Mouse (Mus musculus): ENCODE results near the gene Slx4. TPM values are rescaled to one million over a fixed set of nuclear protein-coding genes. Genes with fewer than 3 reads are reported as not detected.

Gene Slx4
- total and polyA plus RNA-seq, 2 experiments from 2014 or later, result 15.1 to 35.9 TPM

DNA sequence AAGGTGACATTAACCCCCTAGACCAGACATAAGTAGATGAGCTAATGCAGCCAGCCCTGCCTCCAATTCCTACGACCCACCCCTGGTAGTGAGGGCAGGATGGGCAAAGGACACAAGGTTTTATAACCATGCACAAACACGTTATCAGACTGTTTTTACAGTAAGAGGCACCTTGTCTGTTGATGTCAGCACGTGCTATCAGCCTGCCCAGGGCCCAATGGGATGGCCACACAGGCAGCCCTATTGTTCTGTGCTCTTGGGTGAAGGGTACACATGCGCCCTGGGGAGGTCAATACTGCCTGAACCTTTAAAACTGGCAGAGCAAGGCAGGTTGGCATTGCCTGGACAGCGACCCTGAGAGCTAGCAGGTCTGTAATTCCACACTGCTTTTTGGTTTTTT, 33.2 kb upstream of the Slx4 start, which contains the start of gene Dnase1:
Dnase1 (plus strand) TSS at position 136 of the 400 bp plus-strand sequence.
- peaks cover 17% of the 10 kb centered on the region for H3K36me3 ChIP-seq (ENCODE audit: insufficient read depth, low read length)
- WGBS, result 96% methylated on average over 5 of the region's 5 CpGs
- no peak for ATAC-seq
- H3K27me3 ChIP-seq (ENCODE audit: insufficient read depth, low read length), result no peaks in the 10 kb centered on the region
- no peak within 1 kb of the TSS for H3K4me2 ChIP-seq (ENCODE audit: low read depth, low read length)
- H3K4me3 ChIP-seq (ENCODE audit: low read length), result no peak within 1 kb of the TSS
- DNase-seq (ENCODE audit: low spot score), result no peak
- no peaks in the 10 kb centered on the region for H3K4me1 ChIP-seq (ENCODE audit: insufficient read depth, low read length)
- H3K27ac ChIP-seq, result no peak within 1 kb of the TSS
- H3K9ac ChIP-seq (replicated peaks; ENCODE audit: low read length), result no peak within 1 kb of the TSS
- no peaks in the 10 kb centered on the region for H3K9me3 ChIP-seq (ENCODE audit: low read length)
- TF ChIP-seq CTCF (IDR thresholded peaks at IDR 0.05; ENCODE audit: low read depth), result no peak

DNA sequence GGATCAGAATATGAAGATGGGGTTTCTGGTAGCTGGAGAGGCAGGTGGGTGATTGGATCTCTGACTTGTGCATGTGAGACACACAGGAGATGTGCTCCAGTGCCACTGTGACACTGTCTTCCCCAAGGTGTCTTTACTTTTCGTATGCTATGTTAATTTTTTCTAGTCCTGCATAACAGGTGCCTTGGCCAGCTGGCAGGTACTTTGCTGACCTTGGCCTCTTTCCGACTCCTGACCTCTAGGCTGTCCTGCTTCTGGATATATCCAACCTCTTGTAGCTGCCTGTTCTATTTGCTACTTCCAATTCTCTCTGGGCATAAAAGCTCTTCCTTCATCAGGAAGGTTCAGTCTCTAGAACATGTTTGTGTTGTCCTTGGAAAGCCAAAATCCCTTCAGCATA, 32.0 kb upstream of the Slx4 start:
- H3K4me3 ChIP-seq (ENCODE audit: low read length), result no peak overlapping the region
- H3K36me3 ChIP-seq (ENCODE audit: insufficient read depth, low read length), result peaks cover 17% of the 10 kb centered on the region
- H3K9ac ChIP-seq (replicated peaks; ENCODE audit: low read length), result no peak overlapping the region
- DNase-seq (ENCODE audit: low spot score) (no peak), ATAC-seq (no peak)
- no peaks in the 10 kb centered on the region for H3K4me1 ChIP-seq (ENCODE audit: insufficient read depth, low read length)
- no peaks in the 10 kb centered on the region for H3K9me3 ChIP-seq (ENCODE audit: low read length)
- H3K27ac ChIP-seq, result no peak overlapping the region
- H3K4me2 ChIP-seq (ENCODE audit: low read depth, low read length), result no peak overlapping the region
- H3K27me3 ChIP-seq (ENCODE audit: insufficient read depth, low read length), result no peaks in the 10 kb centered on the region
- TF ChIP-seq CTCF (IDR thresholded peaks at IDR 0.05; ENCODE audit: low read depth), result no peak
- WGBS, result 87% methylated on average over 2 of the region's 2 CpGs

DNA sequence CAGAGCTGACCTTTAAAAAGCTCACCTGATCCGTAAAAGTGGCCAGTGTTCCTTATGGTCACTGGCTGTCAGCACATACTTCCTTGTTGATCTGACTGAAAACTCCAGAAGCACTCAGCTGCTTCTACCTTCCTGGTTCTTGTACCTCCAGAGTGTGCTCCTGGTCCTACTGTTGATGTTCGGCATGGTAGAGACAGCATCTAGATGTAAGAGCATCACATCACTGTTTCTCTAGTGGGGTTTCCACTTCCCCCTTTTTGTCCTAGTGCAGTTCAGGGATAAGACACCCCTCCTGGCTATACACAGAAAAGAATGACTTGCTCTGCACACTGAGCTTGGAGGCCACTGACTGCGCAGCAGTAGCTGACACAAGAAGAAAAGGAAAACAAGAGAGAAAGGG, 30.9 kb upstream of the Slx4 start:
- Histone ChIP-seq H3K36me3 (ENCODE audit: insufficient read depth, low read length) (peaks cover 9% of the 10 kb centered on the region), H3K9ac (replicated peaks; ENCODE audit: low read length) (no peak overlapping the region), H3K4me3 (ENCODE audit: low read length) (no peak overlapping the region), H3K4me2 (ENCODE audit: low read depth, low read length) (no peak overlapping the region), H3K4me1 (ENCODE audit: insufficient read depth, low read length) (no peaks in the 10 kb centered on the region), H3K27me3 (ENCODE audit: insufficient read depth, low read length) (no peaks in the 10 kb centered on the region), H3K27ac (no peak overlapping the region), H3K9me3 (ENCODE audit: low read length) (no peaks in the 10 kb centered on the region)
- TF ChIP-seq CTCF (IDR thresholded peaks at IDR 0.05; ENCODE audit: low read depth), result no peak
- ATAC-seq (no peak), DNase-seq (ENCODE audit: low spot score) (no peak)
- WGBS, result 89% methylated on average over 3 of the region's 3 CpGs

DNA sequence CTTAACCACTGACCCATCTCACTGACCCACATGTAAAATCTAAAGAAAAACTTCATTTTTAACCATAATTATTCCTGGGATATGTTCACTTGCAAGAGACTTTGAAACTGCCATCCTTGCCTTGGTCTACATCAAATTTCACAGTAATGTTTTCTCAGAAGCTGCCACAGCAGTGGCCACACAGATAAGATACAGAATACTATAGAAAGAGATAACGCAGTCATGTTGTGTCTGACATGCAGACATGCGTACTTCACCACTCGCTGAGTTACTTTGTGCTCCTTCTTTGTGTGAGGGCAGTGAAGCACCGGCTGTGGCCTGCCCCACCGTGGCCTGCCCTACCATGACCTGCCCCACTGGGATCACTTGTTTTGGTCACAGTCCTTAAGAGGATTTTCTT, 30.4 kb upstream of the Slx4 start:
- TF ChIP-seq CTCF (IDR thresholded peaks at IDR 0.05; ENCODE audit: low read depth), result no peak
- Histone ChIP-seq H3K27me3 (ENCODE audit: insufficient read depth, low read length) (no peaks in the 10 kb centered on the region), H3K4me2 (ENCODE audit: low read depth, low read length) (no peak overlapping the region), H3K27ac (no peak overlapping the region), H3K9ac (replicated peaks; ENCODE audit: low read length) (no peak overlapping the region), H3K9me3 (ENCODE audit: low read length) (no peaks in the 10 kb centered on the region), H3K36me3 (ENCODE audit: insufficient read depth, low read length) (peaks cover 4% of the 10 kb centered on the region; the same call in 1 of the 2 replicates), H3K4me3 (ENCODE audit: low read length) (no peak overlapping the region), H3K4me1 (ENCODE audit: insufficient read depth, low read length) (no peaks in the 10 kb centered on the region)
- ATAC-seq (no peak), DNase-seq (ENCODE audit: low spot score) (no peak)
- 48% methylated on average over 5 of the region's 5 CpGs for WGBS

DNA sequence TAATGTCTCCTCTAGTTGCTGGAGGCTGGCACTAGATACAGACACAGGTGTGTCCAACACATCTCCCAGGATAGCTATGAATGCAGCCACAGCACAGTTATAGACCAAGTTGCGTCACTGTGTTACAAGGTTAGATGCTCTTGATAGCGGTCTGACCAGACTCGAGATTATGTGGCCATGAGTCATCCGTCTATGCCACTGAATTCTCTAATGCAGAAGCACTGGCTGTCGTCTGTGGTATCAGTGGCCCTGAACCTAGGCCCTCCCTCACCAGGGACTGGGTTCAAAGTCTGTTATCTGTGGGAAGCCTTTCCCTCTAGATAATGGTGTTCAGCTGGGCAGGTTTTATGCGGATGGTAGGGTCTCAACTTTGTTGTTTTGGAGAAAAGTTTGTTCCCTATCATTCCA, 28.8 kb upstream of the Slx4 start:
- Histone ChIP-seq H3K9me3 (ENCODE audit: low read length) (no peaks in the 10 kb centered on the region), H3K9ac (replicated peaks; ENCODE audit: low read length) (no peak overlapping the region), H3K4me1 (ENCODE audit: insufficient read depth, low read length) (no peaks in the 10 kb centered on the region), H3K4me2 (ENCODE audit: low read depth, low read length) (no peak overlapping the region), H3K27ac (no peak overlapping the region), H3K4me3 (ENCODE audit: low read length) (no peak overlapping the region), H3K27me3 (ENCODE audit: insufficient read depth, low read length) (no peaks in the 10 kb centered on the region), H3K36me3 (ENCODE audit: insufficient read depth, low read length) (no peaks in the 10 kb centered on the region)
- TF ChIP-seq CTCF (IDR thresholded peaks at IDR 0.05; ENCODE audit: low read depth), result no peak
- no peak for ATAC-seq
- DNase-seq (ENCODE audit: low spot score), result no peak
- WGBS, result 92% methylated on average over 6 of the region's 6 CpGs

DNA sequence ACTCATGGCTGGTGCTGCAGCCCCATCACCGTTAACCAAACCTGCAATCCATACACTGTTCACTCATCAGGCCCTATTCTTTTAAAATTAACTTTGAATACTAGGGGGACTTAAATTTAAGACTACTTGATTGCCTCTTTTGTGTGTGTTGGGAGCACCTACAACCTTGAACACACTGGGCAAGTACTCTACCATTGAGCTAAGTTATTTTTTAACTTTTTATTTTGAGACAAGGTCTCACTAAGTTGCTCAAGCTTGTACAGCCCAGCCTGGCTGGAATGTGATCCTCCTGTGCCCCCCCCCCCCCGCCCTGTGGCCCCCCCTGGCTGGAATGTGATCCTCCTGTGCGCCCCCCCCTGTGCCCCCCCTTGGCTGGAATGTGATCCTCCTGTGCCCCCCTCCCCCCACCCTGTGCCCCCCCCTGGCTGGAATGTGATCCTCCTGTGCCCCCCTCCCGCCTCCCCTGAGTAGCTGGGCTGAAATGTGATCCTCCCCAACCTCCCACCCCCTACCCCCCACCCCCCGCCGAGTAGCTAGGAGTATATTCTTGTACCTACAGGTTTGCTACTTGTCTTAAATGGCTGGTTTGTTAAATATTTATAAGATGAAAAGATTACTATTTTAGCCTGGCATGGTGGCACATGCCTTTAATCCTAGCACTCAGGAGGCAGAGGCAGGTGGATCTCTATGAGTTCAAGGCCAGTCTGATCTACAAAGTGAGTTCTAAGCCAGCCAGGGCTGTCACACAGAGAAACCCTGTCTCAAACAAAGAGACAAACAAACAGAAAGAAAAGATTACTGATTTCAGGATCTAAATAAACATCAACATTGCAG, 28.1 kb upstream of the Slx4 start:
- H3K36me3 ChIP-seq (ENCODE audit: insufficient read depth, low read length), result no peaks in the 10 kb centered on the region
- no peak for DNase-seq (ENCODE audit: low spot score)
- H3K4me2 ChIP-seq (ENCODE audit: low read depth, low read length), result no peak overlapping the region
- ATAC-seq, result no peak
- 67% methylated on average over 4 of the region's 6 CpGs for WGBS
- no peak overlapping the region for H3K9ac ChIP-seq (replicated peaks; ENCODE audit: low read length)
- no peak overlapping the region for H3K27ac ChIP-seq
- no peaks in the 10 kb centered on the region for H3K27me3 ChIP-seq (ENCODE audit: insufficient read depth, low read length)
- H3K4me3 ChIP-seq (ENCODE audit: low read length), result no peak overlapping the region
- no peaks in the 10 kb centered on the region for H3K9me3 ChIP-seq (ENCODE audit: low read length)
- H3K4me1 ChIP-seq (ENCODE audit: insufficient read depth, low read length), result no peaks in the 10 kb centered on the region
- no peak for TF ChIP-seq CTCF (IDR thresholded peaks at IDR 0.05; ENCODE audit: low read depth)

- Histone ChIP-seq H3K27ac (no peak overlapping the region), H3K9ac (replicated peaks; ENCODE audit: low read length) (no peak overlapping the region), H3K4me3 (ENCODE audit: low read length) (no peak overlapping the region), H3K36me3 (ENCODE audit: insufficient read depth, low read length) (no peaks in the 10 kb centered on the region), H3K9me3 (ENCODE audit: low read length) (no peaks in the 10 kb centered on the region), H3K27me3 (ENCODE audit: insufficient read depth, low read length) (no peaks in the 10 kb centered on the region), H3K4me1 (ENCODE audit: insufficient read depth, low read length) (no peaks in the 10 kb centered on the region), H3K4me2 (ENCODE audit: low read depth, low read length) (no peak overlapping the region)
- DNase-seq (ENCODE audit: low spot score) (no peak), ATAC-seq (no peak)
- TF ChIP-seq CTCF (IDR thresholded peaks at IDR 0.05; ENCODE audit: low read depth), result no peak
- 96% methylated on average over 10 of the region's 10 CpGs for WGBS
Observed at GRCm38 (mm10) chr16:4030501-4030900, 26.9 kb upstream of the Slx4 start.

All from hindbrain, postnatal 0 days (tissue).